Mouse (Mus musculus) intestine, postnatal 0 days (tissue): ENCODE measurements at regions not wholly inside any gene's neighbourhood (a gene's known extent, or its start where the extent isn't known, plus 50 kb on each side); places are given as distances from the start of the nearest gene placed in this dataset.

Experiments used
- ATAC-seq: fragments of 200-750 bp; cut with Nextera tagmentation; 2 replicates; pipeline ENCODE4 v1.8.0; 2017; ENCODE audit warnings: mild to moderate bottlenecking, moderate TSS enrichment, moderate library complexity
- H3K27ac ChIP-seq: fragments of 300-500 bp; sonication (generic); 2 replicates; pipeline ENCODE4 v1.5.1; 2014; ENCODE audit warnings: mild to moderate bottlenecking, low read depth, low read length, moderate library complexity
- H3K27me3 ChIP-seq: fragments of 300-500 bp; sonication (generic); replicated peaks from 2 replicates; pipeline ENCODE4 v1.6.1; 2014; ENCODE audit warnings: low read length, mixed read lengths; ENCODE audit not compliant: control insufficient read depth, insufficient read depth
- H3K36me3 ChIP-seq: fragments of 300-500 bp; sonication (generic); 2 replicates; pipeline ENCODE4 v1.6.1; 2014; ENCODE audit warnings: mild to moderate bottlenecking, moderate library complexity; ENCODE audit not compliant: control insufficient read depth, insufficient read depth
- H3K4me1 ChIP-seq: fragments of 300-500 bp; sonication (generic); replicated peaks from 2 replicates; pipeline ENCODE4 v1.6.1; 2014; ENCODE audit warnings: antibody characterized with exemption, low read length, mixed read lengths; ENCODE audit not compliant: control insufficient read depth, insufficient read depth
- H3K4me2 ChIP-seq: fragments of 300-500 bp; sonication (generic); replicated peaks from 2 replicates; pipeline ENCODE4 v1.6.1; 2014; ENCODE audit warnings: low read depth, mild to moderate bottlenecking, moderate library complexity
- H3K4me3 ChIP-seq: fragments of 300-500 bp; sonication (generic); 2 replicates; pipeline ENCODE4 v1.5.1; 2014; ENCODE audit warnings: low read depth, low read length
- H3K9ac ChIP-seq: fragments of 300-500 bp; sonication (generic); 2 replicates; pipeline ENCODE4 v1.6.1; 2014; ENCODE audit warnings: mild to moderate bottlenecking, low read depth, low read length
- H3K9me3 ChIP-seq: fragments of 300-500 bp; sonication (generic); 2 replicates; pipeline ENCODE4 v1.6.1; 2016; ENCODE audit warnings: mixed run types; ENCODE audit not compliant: control insufficient read depth
- CTCF ChIP-seq: sonication (generic); IDR thresholded peaks from 2 replicates; pipeline ENCODE4 v1.5.1; 2016; ENCODE audit warnings: low read depth, mild to moderate bottlenecking, control low read depth, antibody characterized with exemption, moderate library complexity
- WGBS: fragments of 180-500 bp; shearing (Covaris S2); extraction: QIAGEN DNeasy Blood & Tissue Kit; methylation state at CpG from one replicate; pipeline ENCODE4 v1.1.7; 2014; 5-methylcytosine and 5-hydroxymethylcytosine counted together

DNA sequence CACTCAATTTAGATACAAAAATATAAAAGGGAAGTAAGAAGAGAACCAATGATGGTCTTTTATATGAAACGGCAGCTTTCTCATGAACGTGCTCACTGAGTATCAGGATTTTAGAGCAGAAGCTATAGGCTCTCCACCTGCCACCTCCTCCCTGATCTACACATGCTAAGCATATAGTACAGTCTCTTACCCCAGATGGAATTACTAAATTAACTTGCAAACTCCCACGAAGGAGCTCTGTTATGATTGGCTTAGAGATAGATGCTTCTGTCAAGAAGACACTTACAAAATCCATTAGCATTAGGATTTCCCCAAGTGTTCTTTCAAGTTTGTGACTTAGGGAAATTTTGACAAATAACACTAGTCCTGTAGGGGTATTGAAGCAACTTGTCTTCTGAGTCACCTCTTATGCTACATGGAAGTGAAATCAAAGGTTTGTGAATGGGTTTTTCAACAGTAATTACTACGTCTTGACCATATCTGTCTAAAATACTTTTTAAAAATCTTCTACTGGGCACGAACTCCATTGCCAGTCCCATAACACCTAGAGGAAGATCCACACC lies 60.6 kb downstream of the Crygs start:
- WGBS: 77% methylated on average over 5 of the region's 5 CpGs
- no peak overlapping the region for H3K9ac ChIP-seq
- H3K27me3 ChIP-seq: no peaks in the 10 kb centered on the region
- no peak for ATAC-seq
- H3K27ac ChIP-seq: no peak overlapping the region
- H3K4me1 ChIP-seq: no peaks in the 10 kb centered on the region
- H3K36me3 ChIP-seq: no peaks in the 10 kb centered on the region
- H3K9me3 ChIP-seq: no peaks in the 10 kb centered on the region
- no peak overlapping the region for H3K4me2 ChIP-seq
- no peak for TF ChIP-seq CTCF
- no peak overlapping the region for H3K4me3 ChIP-seq

DNA sequence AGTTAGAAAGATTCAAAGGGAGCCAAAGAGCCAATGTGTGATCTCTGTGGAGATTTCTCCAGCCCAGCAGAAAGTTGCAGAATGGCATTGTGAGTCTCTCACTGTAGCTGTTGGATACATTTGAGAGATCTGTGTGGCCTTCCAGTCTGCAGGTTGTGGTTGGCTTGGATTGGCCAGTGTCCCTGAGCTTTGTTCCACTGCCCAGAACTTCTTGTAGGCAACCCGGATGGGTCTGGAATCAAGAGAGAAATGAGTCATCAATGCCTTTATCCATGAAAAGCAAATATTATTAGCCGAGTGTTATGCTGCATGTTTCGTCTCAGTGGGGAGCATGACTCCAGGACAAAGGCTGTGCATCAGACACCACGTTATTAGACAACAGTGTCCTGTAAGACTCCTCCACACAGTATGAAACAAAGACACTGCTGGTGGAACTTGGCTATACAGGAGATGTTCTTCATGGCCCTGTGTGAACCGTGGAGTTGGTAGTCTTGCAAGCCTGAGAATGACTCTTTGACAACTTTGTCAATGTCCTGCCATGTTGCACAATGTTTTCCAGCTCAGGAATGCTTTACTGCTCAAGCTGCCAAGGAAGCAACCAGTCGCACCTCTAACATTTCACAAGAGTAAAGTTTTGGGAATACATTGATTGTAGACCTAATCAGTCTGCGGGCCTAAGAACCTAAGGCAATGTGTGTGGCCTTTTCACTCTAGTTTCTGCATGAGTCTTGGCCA lies 67.1 kb downstream of the Crygs start:
- H3K9me3 ChIP-seq: no peaks in the 10 kb centered on the region
- H3K36me3 ChIP-seq: no peaks in the 10 kb centered on the region
- no peak overlapping the region for H3K9ac ChIP-seq
- TF ChIP-seq CTCF: no peak
- H3K4me2 ChIP-seq: no peak overlapping the region
- no peak for ATAC-seq
- WGBS: 82% methylated on average over 7 of the region's 7 CpGs
- no peak overlapping the region for H3K27ac ChIP-seq
- H3K4me1 ChIP-seq: no peaks in the 10 kb centered on the region
- no peak overlapping the region for H3K4me3 ChIP-seq
- no peaks in the 10 kb centered on the region for H3K27me3 ChIP-seq

DNA sequence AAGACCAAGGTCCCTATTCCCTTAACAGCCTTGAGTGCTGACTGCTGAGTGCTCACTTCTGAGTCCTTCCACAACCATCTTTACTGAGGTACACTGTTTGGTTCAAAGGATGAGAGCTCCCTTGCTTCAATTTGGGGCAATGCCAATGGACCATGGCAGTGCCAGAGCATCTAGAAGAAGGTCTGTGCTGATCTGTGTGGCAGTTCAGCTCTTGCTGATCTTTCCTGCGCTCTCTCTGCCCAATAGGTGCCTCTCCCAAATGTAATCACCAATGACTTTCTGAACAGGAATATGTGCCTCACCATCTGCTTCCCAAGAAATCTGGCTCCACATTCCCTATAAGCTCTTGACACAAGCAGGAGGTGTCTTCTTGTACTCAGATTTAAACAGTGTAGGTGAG lies 67.9 kb downstream of the Crygs start:
- Histone ChIP-seq H3K4me3 (no peak overlapping the region), H3K4me1 (no peaks in the 10 kb centered on the region), H3K9me3 (no peaks in the 10 kb centered on the region), H3K27ac (no peak overlapping the region), H3K36me3 (no peaks in the 10 kb centered on the region), H3K27me3 (no peaks in the 10 kb centered on the region), H3K4me2 (no peak overlapping the region), H3K9ac (no peak overlapping the region)
- ATAC-seq: no peak
- no peak for TF ChIP-seq CTCF
- 86% methylated on average over 1 of the region's 1 CpGs for WGBS

DNA sequence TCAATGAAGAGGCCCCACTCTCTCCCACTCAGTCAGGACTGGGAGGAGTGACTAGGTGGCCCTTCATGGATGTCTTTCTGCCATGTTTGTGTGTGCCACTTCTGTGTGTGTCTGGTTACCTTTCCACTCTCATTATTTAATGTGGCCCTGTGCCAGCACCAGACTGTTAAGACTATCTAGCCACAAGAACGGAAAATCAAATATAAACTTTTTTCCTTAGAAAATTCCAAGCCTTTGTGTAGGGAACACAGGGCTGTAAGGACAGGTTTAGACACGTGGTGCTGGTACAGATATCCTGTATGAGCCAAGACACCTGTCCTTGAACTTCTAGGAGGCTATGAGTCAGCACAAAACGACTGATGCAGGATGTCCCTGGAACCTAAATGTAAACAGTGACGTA lies 69.9 kb downstream of the Crygs start:
- TF ChIP-seq CTCF: no peak
- 28% methylated on average over 4 of the region's 4 CpGs for WGBS
- H3K36me3 ChIP-seq: no peaks in the 10 kb centered on the region
- H3K9me3 ChIP-seq: no peaks in the 10 kb centered on the region
- ATAC-seq: no peak
- no peaks in the 10 kb centered on the region for H3K27me3 ChIP-seq
- H3K9ac ChIP-seq: no peak overlapping the region
- no peak overlapping the region for H3K4me2 ChIP-seq
- no peak overlapping the region for H3K27ac ChIP-seq
- no peaks in the 10 kb centered on the region for H3K4me1 ChIP-seq
- H3K4me3 ChIP-seq: no peak overlapping the region

DNA sequence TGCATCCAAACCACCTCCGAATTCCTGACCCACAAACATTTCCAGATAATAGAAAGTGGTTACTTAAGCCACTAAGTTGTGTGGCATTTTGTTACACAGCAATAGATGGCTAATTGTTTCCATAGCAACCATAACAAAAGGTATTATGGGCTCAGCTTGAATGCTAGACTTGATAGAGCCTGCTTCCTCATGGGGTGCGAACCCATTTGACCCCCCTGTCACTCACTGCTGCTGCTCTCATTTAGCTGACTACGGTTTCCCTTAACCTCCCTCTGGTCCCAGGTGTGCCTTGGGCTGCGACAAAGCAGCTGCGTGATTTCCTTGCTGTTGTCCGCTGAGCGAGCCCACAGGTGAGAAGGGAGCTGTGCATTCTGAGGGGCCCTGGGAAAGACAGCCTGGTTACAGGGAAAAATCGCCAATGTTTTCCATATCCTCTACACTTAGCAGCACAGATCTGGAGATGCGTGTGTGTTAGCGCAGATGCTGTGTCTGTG lies 76.8 kb downstream of the Crygs start:
- H3K9ac ChIP-seq: no peak overlapping the region
- 71% methylated on average over 10 of the region's 10 CpGs for WGBS
- no peak overlapping the region for H3K4me2 ChIP-seq
- H3K27ac ChIP-seq: no peak overlapping the region
- no peak for ATAC-seq
- no peaks in the 10 kb centered on the region for H3K36me3 ChIP-seq
- no peak overlapping the region for H3K4me3 ChIP-seq
- no peaks in the 10 kb centered on the region for H3K27me3 ChIP-seq
- H3K4me1 ChIP-seq: no peaks in the 10 kb centered on the region
- no peaks in the 10 kb centered on the region for H3K9me3 ChIP-seq
- TF ChIP-seq CTCF: no peak

DNA sequence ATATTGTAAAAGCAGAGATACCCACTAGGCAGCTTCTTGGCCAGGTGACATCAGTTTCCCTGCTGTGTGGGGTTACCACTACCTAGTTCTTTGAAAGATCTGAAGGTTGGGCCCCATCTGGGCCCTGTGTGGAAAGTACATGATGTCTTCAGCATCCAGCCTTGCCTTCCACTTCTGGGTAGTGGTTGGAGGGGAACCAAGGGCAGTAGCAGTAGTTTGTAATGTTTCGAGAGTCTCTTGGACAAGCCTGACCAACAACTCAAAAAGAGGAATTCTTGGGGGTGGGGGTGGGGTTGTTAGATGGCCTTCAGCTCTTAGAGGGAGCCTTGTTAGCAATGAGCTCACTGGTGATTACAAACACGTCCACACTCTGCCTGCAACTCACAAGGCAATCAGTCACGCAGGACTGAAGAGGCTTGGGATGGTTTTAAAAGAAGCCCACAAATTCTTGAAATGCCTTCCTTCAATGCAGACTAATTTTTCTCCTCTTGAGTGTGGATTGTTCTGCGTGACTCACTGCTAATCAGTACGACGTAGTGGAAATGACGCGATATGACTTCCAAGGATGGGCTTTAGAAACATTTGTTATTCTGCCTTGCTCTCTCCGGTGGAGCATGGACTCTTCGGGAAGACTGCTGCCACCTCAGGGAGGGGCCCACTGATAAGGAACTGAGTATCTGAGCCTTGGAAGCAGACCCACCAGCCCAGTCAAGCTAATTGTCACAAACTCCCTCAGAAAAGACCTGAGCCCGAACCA lies 76.9 kb upstream of the Dgkg start:
- 37% methylated on average over 11 of the region's 11 CpGs for WGBS
- Histone ChIP-seq H3K9me3 (no peaks in the 10 kb centered on the region), H3K27me3 (no peaks in the 10 kb centered on the region), H3K4me3 (no peak overlapping the region), H3K4me2 (no peak overlapping the region), H3K9ac (no peak overlapping the region), H3K4me1 (no peaks in the 10 kb centered on the region), H3K36me3 (no peaks in the 10 kb centered on the region), H3K27ac (no peak overlapping the region)
- TF ChIP-seq CTCF: no peak
- no peak for ATAC-seq
